Mouse (Mus musculus) lung, embryonic 16.5 days (tissue): Measurements from ENCODE around the gene Dbh. TPM values are rescaled to one million over a fixed set of nuclear protein-coding genes. Genes with fewer than 3 reads are reported as not detected.

ENCODE experiments used
- ATAC-seq: fragments of 200-750 bp; cut with Nextera tagmentation; 2 replicates; pipeline ENCODE4 v1.8.0; 2017; ENCODE audit warnings: low read depth, mild to moderate bottlenecking, moderate library complexity
- H3K27ac ChIP-seq: fragments of 300-500 bp; sonication (generic); 2 replicates; pipeline ENCODE4 v1.5.1; 2014; ENCODE audit warnings: mild to moderate bottlenecking, control low read depth, low read length
- H3K27me3 ChIP-seq: fragments of 300-500 bp; sonication (generic); 2 replicates; pipeline ENCODE4 v1.6.1; 2014; ENCODE audit warnings: low read depth, low read length, mixed read lengths; ENCODE audit not compliant: control insufficient read depth, insufficient read depth
- H3K36me3 ChIP-seq: fragments of 300-500 bp; sonication (generic); 2 replicates; pipeline ENCODE4 v1.6.1; 2014; ENCODE audit warnings: low read length; ENCODE audit not compliant: control insufficient read depth, insufficient read depth
- H3K4me1 ChIP-seq: fragments of 300-500 bp; sonication (generic); replicated peaks from 2 replicates; pipeline ENCODE4 v1.6.1; 2014; ENCODE audit warnings: low read length, mixed read lengths; ENCODE audit not compliant: control insufficient read depth, insufficient read depth
- H3K4me2 ChIP-seq: fragments of 300-500 bp; sonication (generic); 2 replicates; pipeline ENCODE4 v1.6.1; 2014; ENCODE audit warnings: low read depth, low read length, control low read depth
- H3K4me3 ChIP-seq: fragments of 300-500 bp; sonication (generic); 2 replicates; pipeline ENCODE4 v1.5.1; 2014; ENCODE audit warnings: mild to moderate bottlenecking, low read length, control low read depth
- H3K9ac ChIP-seq: fragments of 300-500 bp; sonication (generic); 2 replicates; pipeline ENCODE4 v1.6.1; 2014; ENCODE audit warnings: low read length, control low read depth
- H3K9me3 ChIP-seq: fragments of 300-500 bp; sonication (generic); 2 replicates; pipeline ENCODE4 v1.6.1; 2016; ENCODE audit warnings: low read length; ENCODE audit not compliant: control insufficient read depth
- WGBS: fragments of 180-500 bp; shearing (Covaris S2); extraction: QIAGEN DNeasy Blood & Tissue Kit; methylation state at CpG from one replicate; pipeline ENCODE4 v1.1.7; 2014; 5-methylcytosine and 5-hydroxymethylcytosine counted together
- polyA plus RNA-seq: library from polyadenylated mRNA; unstranded; fragments of >200 nt; fragmentation: Nextera tagmentation; extraction: Ambion mirVana; gene quantifications from 2 replicates; pipeline ENCODE4 v1.2.1, GENCODE M21; 2015

Gene Dbh
- polyA plus RNA-seq, 1 experiment from 2014 or later = 0.54 TPM

GRCm38 (mm10) chr2:27223012-27223421, 58.0 kb downstream of the Dbh start:
- WGBS = 75% methylated on average over 7 of the region's 7 CpGs
- H3K36me3 ChIP-seq = no peaks in the 10 kb centered on the region; the same call in 1 of the 2 replicates

GRCm38 (mm10) chr2:27226572-27226971, 61.5 kb downstream of the Dbh start:
- Histone ChIP-seq H3K4me2 (no peak overlapping the region), H3K4me3 (no peak overlapping the region), H3K27ac (no peak overlapping the region), H3K36me3 (no peaks in the 10 kb centered on the region; the same call in 1 of the 2 replicates), H3K27me3 (no peaks in the 10 kb centered on the region), H3K4me1 (no peaks in the 10 kb centered on the region), H3K9ac (no peak overlapping the region), H3K9me3 (no peaks in the 10 kb centered on the region)
- ATAC-seq = no peak
- WGBS = 63% methylated on average over 7 of the region's 7 CpGs

More at GRCm38 (mm10) chr2:27223012-27223421, 58.0 kb downstream of the Dbh start:
- Histone ChIP-seq H3K4me3 (no peak overlapping the region), H3K4me1 (peaks cover 1% of the 10 kb centered on the region; the same call in 1 of the 2 replicates), H3K9me3 (no peaks in the 10 kb centered on the region), H3K9ac (no peak overlapping the region), H3K27ac (no peak overlapping the region), H3K27me3 (no peaks in the 10 kb centered on the region), H3K4me2 (no peak overlapping the region)
- ATAC-seq = peak; percentile 26; the same call in 1 of the 2 replicates

GRCm38 (mm10) chr2:27228809-27229480, 63.9 kb downstream of the Dbh start:
- Histone ChIP-seq H3K4me2 (no peak overlapping the region), H3K27ac (no peak overlapping the region), H3K4me1 (peaks cover 4% of the 10 kb centered on the region), H3K36me3 (no peaks in the 10 kb centered on the region; the same call in 1 of the 2 replicates), H3K27me3 (no peaks in the 10 kb centered on the region), H3K9me3 (no peaks in the 10 kb centered on the region), H3K9ac (no peak overlapping the region), H3K4me3 (no peak overlapping the region)
- WGBS = 64% methylated on average over 5 of the region's 5 CpGs
- ATAC-seq = no peak

- no peak overlapping the region for H3K4me2 ChIP-seq
These were observed 64.6 kb downstream of the Dbh start for GRCm38 (mm10) chr2:27229481-27230105.

GRCm38 (mm10) chr2:27232376-27232775, 67.3 kb downstream of the Dbh start:
- peaks cover 4% of the 10 kb centered on the region for H3K4me1 ChIP-seq
- no peaks in the 10 kb centered on the region; the same call in 1 of the 2 replicates for H3K36me3 ChIP-seq
- 21% methylated on average over 7 of the region's 7 CpGs for WGBS
- no peaks in the 10 kb centered on the region for H3K9me3 ChIP-seq
- peak overlapping the region; percentile 21 for H3K27ac ChIP-seq
- no peak overlapping the region for H3K4me3 ChIP-seq
- no peak overlapping the region for H3K4me2 ChIP-seq
- no peaks in the 10 kb centered on the region for H3K27me3 ChIP-seq
- peak; percentile 74 for ATAC-seq
- no peak overlapping the region for H3K9ac ChIP-seq

More at GRCm38 (mm10) chr2:27229481-27230105, 64.6 kb downstream of the Dbh start:
- H3K4me1 ChIP-seq = peaks cover 4% of the 10 kb centered on the region
- no peak overlapping the region for H3K9ac ChIP-seq
- H3K27ac ChIP-seq = no peak overlapping the region
- H3K36me3 ChIP-seq = no peaks in the 10 kb centered on the region; the same call in 1 of the 2 replicates
- no peaks in the 10 kb centered on the region for H3K27me3 ChIP-seq
- H3K4me3 ChIP-seq = no peak overlapping the region
- no peaks in the 10 kb centered on the region for H3K9me3 ChIP-seq
- WGBS = 89% methylated on average over 2 of the region's 2 CpGs
- 0 out of 2 replicates have a peak, but pooled peaks have one; percentile 17 for ATAC-seq

Other genes with a start within 250 kb of the Dbh start
- gene Surf2, start 248.9 kb upstream of the Dbh start, polyA plus RNA-seq = 33.0 and 34.6 TPM in 2 replicates
- 51.9 and 57.3 TPM in 2 replicates for gene Surf1, start 248.7 kb upstream of the Dbh start, polyA plus RNA-seq
- 209 and 215 TPM in 2 replicates for gene Surf4, start 231.3 kb upstream of the Dbh start, polyA plus RNA-seq
- gene Stkld1, start 231.2 kb upstream of the Dbh start, polyA plus RNA-seq = 0.06 and 0.19 TPM in 2 replicates
- 41.5 and 44.0 TPM in 2 replicates for gene Rexo4, start 200.8 kb upstream of the Dbh start, polyA plus RNA-seq
- 0.08 and 0.20 TPM in 2 replicates for gene Adamts13, start 191.8 kb upstream of the Dbh start, polyA plus RNA-seq
- 52.3 and 57.1 TPM in 2 replicates for gene Cacfd1, start 155.3 kb upstream of the Dbh start, polyA plus RNA-seq
- gene Slc2a6, start 137.2 kb upstream of the Dbh start, polyA plus RNA-seq = 0.63 and 0.85 TPM in 2 replicates
- gene Mymk, start 93.1 kb upstream of the Dbh start, polyA plus RNA-seq = 1.6 and 3.4 TPM in 2 replicates
- gene Adamtsl2, start 85.9 kb upstream of the Dbh start, polyA plus RNA-seq = 27.9 and 28.4 TPM in 2 replicates
- gene Fam163b, start 22.7 kb upstream of the Dbh start, polyA plus RNA-seq = 0.54 and 0.64 TPM in 2 replicates
- gene Sardh, start 83.1 kb downstream of the Dbh start, polyA plus RNA-seq = 24.3 and 32.0 TPM in 2 replicates